Mouse (Mus musculus) hindlimb bud, embryonic 11.5 days (tissue): ENCODE data around the gene Neurod1.

Source experiments
- DNase-seq: peaks from one replicate; pipeline ENCODE4 v3.0.0-alpha.2; 2012; ENCODE audit warnings: low read depth, low spot score; ENCODE audit errors: extremely low spot score

The Neurod1 gene

DNA sequence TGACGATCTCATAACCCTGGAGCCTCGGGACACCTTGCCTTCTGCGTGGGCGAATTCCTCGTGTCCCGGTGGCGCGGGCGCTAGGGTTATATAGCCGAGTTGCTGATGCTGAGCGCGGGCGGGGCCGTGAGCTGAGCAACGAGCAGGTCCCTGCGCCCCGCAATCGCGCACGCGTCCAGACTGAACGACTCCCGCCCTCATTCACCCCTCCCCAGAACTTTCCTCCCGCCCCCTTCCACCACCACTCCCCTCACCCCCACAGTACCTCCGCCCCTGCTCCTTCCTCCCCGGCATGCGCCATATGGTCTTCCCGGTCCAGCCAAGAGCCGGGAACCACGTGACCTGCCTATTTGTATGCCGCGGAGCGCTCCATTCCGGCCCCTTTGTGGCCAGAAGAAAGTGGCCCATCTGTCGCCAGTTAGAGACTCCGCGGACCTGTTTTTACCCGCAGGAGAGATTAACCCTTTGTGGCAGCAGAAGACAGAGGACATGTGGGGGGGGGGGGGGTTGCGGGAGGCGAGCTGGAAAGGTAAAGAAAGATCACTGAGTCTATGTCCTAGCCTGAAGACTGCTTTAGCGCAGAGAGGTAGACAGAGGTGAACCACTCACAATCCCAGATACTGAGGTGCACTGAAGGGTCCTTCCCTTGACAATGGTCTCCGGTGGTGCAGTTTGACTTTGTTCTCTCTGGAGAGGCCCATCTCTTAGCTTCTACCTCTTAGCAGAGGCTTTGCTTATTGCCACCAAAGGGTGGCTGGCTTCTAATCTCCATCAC, at the start of gene Neurod1, which contains the start of gene Cerkl:
TSS of gene Neurod1 (minus strand) at position 177 of the 775 bp plus-strand sequence.
TSS of gene Cerkl (minus strand) at position 211 of the 775 bp plus-strand sequence.
- DNase-seq = no peak

DNA sequence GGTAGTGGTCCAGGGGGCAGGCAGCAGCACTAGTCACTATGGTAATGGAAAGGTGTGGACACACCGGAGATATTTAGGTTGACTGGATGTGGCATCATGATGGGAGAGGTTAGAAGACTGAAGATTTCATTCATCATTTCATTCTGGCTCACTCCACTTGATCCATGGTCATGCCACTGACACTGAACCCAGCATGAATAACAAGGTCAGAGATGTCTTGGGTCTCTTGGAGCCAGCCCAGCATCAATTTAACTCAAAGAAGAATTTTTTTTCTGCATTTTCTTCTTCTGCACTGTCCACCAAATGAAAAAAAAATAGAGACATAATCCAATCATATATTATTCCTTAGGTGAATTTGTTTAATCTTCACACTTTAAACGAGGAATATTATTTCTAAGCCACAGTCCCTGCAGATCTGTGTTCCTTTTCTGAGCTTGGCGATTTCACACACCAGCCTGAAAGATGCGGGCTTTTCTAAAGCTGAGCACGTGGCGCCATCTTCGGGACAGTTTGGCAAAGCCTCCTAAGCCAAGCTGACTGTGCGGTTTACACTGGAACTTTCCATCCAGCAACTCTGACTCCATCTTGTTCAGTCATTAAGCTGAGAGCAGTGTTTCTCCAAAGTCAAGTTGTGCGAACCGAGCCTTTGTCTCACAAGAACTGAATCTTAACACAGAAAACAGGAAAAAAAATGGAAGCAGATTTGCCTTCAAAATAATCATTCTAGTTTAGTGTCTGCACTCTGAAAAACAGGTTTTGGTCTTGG, 42.6 kb upstream of the Neurod1 start:
- peak; percentile 39 for DNase-seq

DNA sequence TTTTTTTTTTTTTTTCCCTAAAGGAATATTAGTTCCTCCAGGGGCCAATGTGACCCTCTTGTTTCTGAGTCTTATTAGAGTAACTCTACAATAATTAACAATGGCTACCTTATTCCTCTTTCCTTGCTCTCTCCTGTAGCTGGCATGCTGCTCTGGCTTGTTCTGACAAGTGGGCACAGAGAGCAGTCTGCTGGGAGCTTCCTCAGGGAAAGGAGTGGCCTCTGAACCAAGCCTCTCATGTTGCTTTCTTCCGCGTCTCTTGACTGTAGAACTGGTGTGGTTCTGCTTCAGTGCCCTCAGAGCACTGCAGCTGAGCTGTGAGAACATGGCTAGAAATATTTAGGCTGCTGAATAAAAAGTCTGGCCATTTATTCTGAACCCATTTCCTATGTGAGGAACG, 28.6 kb upstream of the Neurod1 start:
- DNase-seq = no peak

DNA sequence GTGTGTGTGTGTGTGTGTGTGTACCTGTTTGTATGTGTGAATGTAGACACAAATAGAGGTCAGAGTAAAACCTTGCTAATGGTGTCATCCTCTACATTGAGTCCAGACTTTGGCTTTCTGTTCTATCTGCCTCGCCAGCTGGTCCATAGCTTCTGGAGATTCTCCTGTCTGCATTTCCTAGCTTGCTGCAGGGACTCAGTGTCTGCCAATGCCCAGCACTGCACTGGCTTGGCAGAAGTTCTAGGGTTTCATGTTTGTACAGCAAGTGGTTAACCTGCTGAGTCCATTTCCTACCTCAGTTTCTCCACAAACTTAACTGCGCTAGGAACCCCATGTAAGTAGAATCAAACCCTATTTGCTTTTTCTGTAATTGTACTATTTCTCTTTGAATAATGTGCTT, 26.0 kb upstream of the Neurod1 start:
- DNase-seq = no peak

DNA sequence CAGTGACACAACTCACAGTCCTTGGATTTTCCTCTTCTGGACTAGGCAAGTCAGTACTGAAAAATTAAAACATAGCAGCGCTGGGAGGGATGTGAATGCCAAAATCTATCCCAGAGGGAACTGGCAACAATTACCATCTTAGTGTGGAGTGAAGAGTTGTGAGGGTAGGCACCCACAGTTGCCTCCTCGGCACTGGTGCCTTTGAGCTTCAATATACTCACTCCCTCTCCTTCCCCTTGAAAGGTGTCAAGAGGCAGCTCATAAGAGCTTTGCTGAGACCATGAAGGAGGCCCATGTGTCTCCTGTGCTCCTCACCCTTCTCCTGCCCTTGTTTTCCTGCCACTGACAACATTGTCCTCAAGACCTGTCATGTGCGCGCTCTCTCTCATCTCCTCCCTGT, 5.9 kb upstream of the Neurod1 start:
- DNase-seq = no peak

DNA sequence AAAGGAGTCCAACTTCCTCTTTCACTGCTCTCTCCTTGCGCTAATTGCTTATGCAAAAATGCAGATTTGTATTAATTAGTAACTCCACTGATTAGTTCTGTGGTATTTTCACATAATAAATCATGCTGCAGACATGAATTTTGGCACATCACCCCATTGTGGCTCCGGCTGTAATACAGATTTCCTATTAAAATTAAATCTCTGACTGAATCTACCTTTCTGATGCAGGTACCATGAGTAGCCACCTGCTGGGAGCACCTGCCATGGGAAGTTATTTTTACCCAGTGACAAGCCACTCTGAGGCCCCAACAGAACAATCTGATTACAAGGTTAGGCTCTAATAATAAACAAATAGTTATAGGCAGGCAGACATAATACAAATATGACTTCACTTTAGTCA, 5.3 kb upstream of the Neurod1 start:
- no peak for DNase-seq

GRCm38 (mm10) chr2:79460586-79460985, 4.0 kb upstream of the Neurod1 start:
- DNase-seq = no peak

DNA sequence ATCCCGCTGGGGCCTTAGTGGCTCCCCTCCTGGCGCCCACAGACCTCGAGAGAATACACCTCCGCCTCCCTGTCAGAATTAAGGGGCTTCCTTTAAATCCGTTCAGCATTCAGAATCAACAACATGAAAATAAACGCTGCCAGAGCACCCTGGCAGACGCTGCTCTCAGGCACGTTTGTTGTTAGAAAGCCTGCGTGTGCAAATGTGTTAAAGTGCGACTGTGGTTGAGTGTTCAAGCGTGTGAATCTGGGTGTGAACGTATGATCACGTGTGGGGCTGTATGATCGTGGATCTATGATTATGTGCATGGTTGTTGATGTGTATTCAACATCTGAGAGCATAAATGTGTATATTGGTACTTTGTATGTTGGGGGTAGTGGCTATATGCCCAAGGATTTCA, 3.6 kb upstream of the Neurod1 start:
- DNase-seq = no peak

GRCm38 (mm10) chr2:79459061-79460045, 2.8 kb upstream of the Neurod1 start:
- DNase-seq = no peak

DNA sequence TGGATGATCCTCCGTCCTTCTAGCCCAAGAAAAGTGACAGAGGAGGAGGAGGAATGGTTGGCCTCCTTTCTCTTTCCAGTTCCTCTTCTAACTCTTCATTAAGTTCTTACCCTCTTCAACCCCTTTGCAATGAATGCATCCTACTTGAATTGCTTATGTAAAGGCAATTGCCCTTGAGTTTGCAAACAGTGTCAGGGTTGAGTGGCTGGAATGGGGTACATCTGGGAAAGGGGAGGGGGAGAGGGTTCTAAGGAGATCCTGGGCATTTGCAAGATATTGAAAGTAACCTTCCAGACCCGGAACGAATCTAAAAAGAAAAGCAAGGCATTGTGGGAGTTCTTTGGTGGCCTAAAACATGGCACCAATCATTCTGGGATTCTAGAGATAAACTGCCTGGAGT, 1.4 kb upstream of the Neurod1 start:
- DNase-seq = no peak

- no peak for DNase-seq
Measured at GRCm38 (mm10) chr2:79457434-79457833, 883 bp upstream of the Neurod1 start.

DNA sequence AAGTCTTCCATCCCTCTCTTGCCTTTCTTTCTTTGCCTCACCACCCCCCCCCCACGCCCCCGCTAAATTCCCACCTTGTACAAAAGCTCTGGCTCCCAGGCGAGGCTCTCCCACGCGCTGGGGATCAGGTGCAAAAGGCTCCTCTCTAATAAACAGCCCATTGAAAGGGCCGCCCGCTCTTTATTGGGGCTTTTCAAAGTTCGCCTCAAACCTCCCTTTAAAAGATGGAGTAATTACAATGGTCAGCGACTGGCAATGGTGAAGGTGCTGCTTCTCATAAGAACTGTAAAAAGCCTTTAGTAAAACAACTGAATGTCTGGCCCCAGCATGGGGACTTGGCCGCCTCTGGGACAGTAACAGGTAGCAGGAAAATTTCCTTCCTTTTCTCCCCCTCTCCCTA, 905 bp downstream of the Neurod1 start:
- no peak for DNase-seq

- no peak for DNase-seq
Measured at GRCm38 (mm10) chr2:79454786-79455446, 1.6 kb downstream of the Neurod1 start.

DNA sequence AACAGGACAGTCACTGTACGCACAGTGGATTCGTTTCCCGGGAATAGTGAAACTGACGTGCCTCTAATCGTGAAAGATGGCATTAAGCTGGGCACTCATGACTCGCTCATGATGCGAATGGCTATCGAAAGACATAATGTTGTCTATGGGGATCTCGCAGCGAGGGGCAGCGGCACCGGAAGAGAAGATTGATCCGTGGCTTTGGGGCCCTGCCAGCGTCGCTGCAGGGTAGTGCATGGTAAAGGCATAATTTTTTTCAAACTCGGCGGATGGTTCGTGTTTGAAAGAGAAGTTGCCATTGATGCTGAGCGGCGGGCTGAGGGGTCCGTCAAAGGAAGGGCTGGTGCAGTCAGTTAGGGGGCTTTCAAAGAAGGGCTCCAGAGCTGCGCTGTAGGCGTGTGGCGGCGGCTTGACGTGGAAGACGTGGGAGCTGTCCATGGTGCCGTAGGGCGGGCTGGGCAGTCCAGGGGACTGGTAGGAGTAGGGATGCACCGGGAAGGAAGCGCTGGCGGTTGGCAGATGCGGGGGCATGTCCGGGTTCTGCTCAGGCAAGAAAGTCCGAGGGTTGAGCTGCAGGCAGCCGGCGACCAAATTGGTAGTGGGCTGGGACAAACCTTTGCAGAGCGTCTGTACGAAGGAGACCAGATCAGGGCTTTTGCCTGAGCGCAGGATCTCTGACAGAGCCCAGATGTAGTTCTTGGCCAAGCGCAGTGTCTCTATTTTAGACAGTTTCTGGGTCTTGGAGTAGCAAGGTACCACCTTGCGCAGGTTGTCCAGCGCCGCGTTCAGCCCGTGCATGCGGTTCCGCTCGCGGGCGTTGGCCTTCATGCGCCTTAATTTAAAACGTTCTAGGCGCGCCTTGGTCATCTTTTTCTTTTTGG, 2.4 kb downstream of the Neurod1 start:
- DNase-seq = no peak

DNA sequence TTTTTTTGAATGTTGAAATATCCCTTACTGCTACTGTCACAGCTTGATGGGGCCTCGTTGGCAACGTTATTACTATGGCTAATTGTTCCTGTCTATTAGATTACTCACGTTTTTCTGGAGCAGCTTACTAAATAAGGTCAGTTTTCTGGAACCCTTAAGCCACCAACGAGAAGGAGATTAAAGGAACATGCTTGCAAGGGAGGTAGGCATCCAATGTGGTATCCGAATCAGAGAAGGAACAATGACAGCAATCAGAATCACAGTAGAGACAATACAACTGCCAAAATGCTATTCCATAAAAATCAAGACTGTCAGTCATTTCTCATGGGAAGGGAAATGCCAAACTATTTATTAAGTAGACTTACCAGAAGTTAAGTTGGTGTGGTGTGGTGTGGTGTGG, 5.1 kb downstream of the Neurod1 start:
- DNase-seq = no peak

- DNase-seq = no peak
Measured at GRCm38 (mm10) chr2:79450684-79451394, 5.7 kb downstream of the Neurod1 start.

- no peak for DNase-seq
Measured at GRCm38 (mm10) chr2:79449371-79449770, 7.2 kb downstream of the Neurod1 start.

DNA sequence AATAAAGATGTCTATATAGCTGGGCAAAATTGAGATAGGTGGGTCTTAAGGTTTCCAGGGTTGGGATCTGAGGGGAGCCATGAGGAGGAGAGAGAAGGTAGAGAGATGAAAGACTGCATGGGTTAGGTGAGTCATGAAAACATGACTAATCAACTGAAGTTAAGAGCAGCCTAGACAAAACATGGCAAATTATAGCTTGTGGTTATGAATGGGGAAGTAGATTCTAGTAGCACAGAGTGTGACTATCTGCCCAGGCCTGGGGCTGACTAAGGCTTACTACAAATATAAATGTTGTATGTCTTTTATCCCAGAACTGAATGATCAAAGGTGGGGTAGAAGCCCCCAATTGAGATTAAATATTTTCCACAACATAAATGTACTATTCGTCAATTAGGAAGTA, 9.4 kb downstream of the Neurod1 start:
- DNase-seq = no peak
